Mouse (Mus musculus) retina, postnatal 7 days (tissue): ENCODE measurements around the gene Zfp949.
"Not testable (repeated sequence)": the region's sequence is repeated elsewhere in the genome, so short reads cannot be mapped to it uniquely, and the experiment has no call there.

Experiments used
- DNase-seq: peaks from one replicate; pipeline ENCODE4 v3.0.0-alpha.2; 2012; ENCODE audit warnings: low read depth, low spot score

Gene Zfp949

GRCm38 (mm10) chr9:88542816-88543215 is 5.0 kb upstream of the Zfp949 start:
- DNase-seq: no peak

- no peak for DNase-seq
Observed at GRCm38 (mm10) chr9:88545534-88545933, 2.3 kb upstream of the Zfp949 start.

GRCm38 (mm10) chr9:88546166-88546565 is 1.7 kb upstream of the Zfp949 start:
- DNase-seq: no peak

- no peak for DNase-seq
Observed at GRCm38 (mm10) chr9:88546657-88547056, 1.2 kb upstream of the Zfp949 start.

GRCm38 (mm10) chr9:88547270-88547669 is 550 bp upstream of the Zfp949 start:
- no peak for DNase-seq

- no peak for DNase-seq
Observed at GRCm38 (mm10) chr9:88548614-88548945, 760 bp downstream of the Zfp949 start.

GRCm38 (mm10) chr9:88553071-88553470 is 5.3 kb downstream of the Zfp949 start:
- no peak for DNase-seq

- DNase-seq: no peak
Observed at GRCm38 (mm10) chr9:88558146-88558545, 10.3 kb downstream of the Zfp949 start.

GRCm38 (mm10) chr9:88561476-88561875 is 13.7 kb downstream of the Zfp949 start:
- DNase-seq: not testable (repeated sequence)

- DNase-seq: not testable (repeated sequence)
Observed at GRCm38 (mm10) chr9:88570471-88570870, 22.7 kb downstream of the Zfp949 start.

GRCm38 (mm10) chr9:88580591-88580990 is 32.8 kb downstream of the Zfp949 start, which contains the start of gene Trim43a:
Gene Trim43a, plus strand, starts transcription at chr9:88580891.
- not testable (repeated sequence) for DNase-seq

GRCm38 (mm10) chr9:88593708-88594107 is 45.9 kb downstream of the Zfp949 start:
- DNase-seq: not testable (repeated sequence)

GRCm38 (mm10) chr9:88599206-88600162 is 51.7 kb downstream of the Zfp949 start:
- DNase-seq: peak; percentile 88
